Comparison of ENCODE assay signal across 9 mouse cellular contexts in genomic region chr5:139075125-139075524, GRCm38 (mm10).
A peak's percentile ranks its signal among the peaks of the same experiment; 100 is the strongest.
DNase-seq lines count a peak whose midpoint lies in the region; ATAC-seq and TF ChIP-seq lines count a peak whose summit lies in the region.
"Had no signal": no experiment of that assay in that cellular context is flagged by ENCODE, and none has a peak within 500 bp of the region (broad histone marks: within the 10 kb centered on the region; RNA-seq: fewer than 3 reads in every experiment).

No protein-coding gene starts in this region.

- intact Hi-C loops in left cerebral cortex, postnatal 36 days (cut with DNase I) = loop anchor here (5.0 kb wide), 2 partner anchors 52 to 228 kb away; no protein-coding TSS in a partner anchor

- no peak overlapping the region for H3K27ac ChIP-seq in heart, embryonic 10.5 days
- H3K27ac ChIP-seq in bone marrow, adult 2 months (ENCODE audit: control insufficient read depth, insufficient read depth, low read depth, low read length, poor library complexity) = no peak overlapping the region
- no peak overlapping the region for H3K27ac ChIP-seq in forebrain, embryonic 11.5 days (ENCODE audit: low read depth, low read length)
- H3K27ac ChIP-seq in midbrain, embryonic 15.5 days = no peak overlapping the region
- H3K27ac ChIP-seq: macrophage had no signal

- TF ChIP-seq CTCF in bone marrow, adult 2 months (IDR thresholded peaks at IDR 0.05; ENCODE audit: control insufficient read depth, insufficient read depth, low read length) = peak; percentile 80

- H3K4me3 ChIP-seq in heart, embryonic 10.5 days = no peak overlapping the region
- no peak overlapping the region for H3K4me3 ChIP-seq in bone marrow, adult 2 months (replicated peaks; ENCODE audit: control insufficient read depth, low read depth, low read length)
- no peak overlapping the region for H3K4me3 ChIP-seq in forebrain, embryonic 11.5 days (ENCODE audit: low read depth, low read length)
- H3K4me3 ChIP-seq in midbrain, embryonic 15.5 days = no peak overlapping the region

- H3K36me3 ChIP-seq in heart, embryonic 10.5 days = no peaks in the 10 kb centered on the region
- H3K36me3 ChIP-seq in forebrain, embryonic 11.5 days (ENCODE audit: control insufficient read depth, insufficient read depth, low read length) = no peaks in the 10 kb centered on the region
- no peaks in the 10 kb centered on the region for H3K36me3 ChIP-seq in midbrain, embryonic 15.5 days (replicated peaks)

- no peak overlapping the region for H3K4me2 ChIP-seq in forebrain, embryonic 11.5 days (ENCODE audit: low read depth, low read length, severe bottlenecking)
- H3K4me2 ChIP-seq in midbrain, embryonic 15.5 days = no peak overlapping the region

- H3K27me3 ChIP-seq in heart, embryonic 10.5 days (ENCODE audit: insufficient read depth, poor library complexity, severe bottlenecking) = no peaks in the 10 kb centered on the region
- H3K27me3 ChIP-seq in forebrain, embryonic 11.5 days (ENCODE audit: control insufficient read depth, insufficient read depth, low read length) = no peaks in the 10 kb centered on the region
- H3K27me3 ChIP-seq in midbrain, embryonic 15.5 days (replicated peaks) = no peaks in the 10 kb centered on the region

- no peaks in the 10 kb centered on the region for H3K9me3 ChIP-seq in heart, embryonic 10.5 days
- H3K9me3 ChIP-seq in forebrain, embryonic 11.5 days (ENCODE audit: control insufficient read depth, low read length) = no peaks in the 10 kb centered on the region
- no peaks in the 10 kb centered on the region for H3K9me3 ChIP-seq in midbrain, embryonic 15.5 days

- no peak overlapping the region for H3K9ac ChIP-seq in forebrain, embryonic 11.5 days (ENCODE audit: low read length)
- H3K9ac ChIP-seq in midbrain, embryonic 15.5 days = no peak overlapping the region

- H3K4me1 ChIP-seq in heart, embryonic 10.5 days = peaks cover 29% of the 10 kb centered on the region
- no peaks in the 10 kb centered on the region for H3K4me1 ChIP-seq in bone marrow, adult 2 months (ENCODE audit: control insufficient read depth, insufficient read depth, low read length)
- 0 out of 2 replicates have a peak, but pooled peaks cover 1% of the 10 kb centered on the region for H3K4me1 ChIP-seq in forebrain, embryonic 11.5 days (replicated peaks; ENCODE audit: control insufficient read depth, insufficient read depth, low read length)
- peaks cover 23% of the 10 kb centered on the region for H3K4me1 ChIP-seq in midbrain, embryonic 15.5 days

- peak; percentile 77 for DNase-seq in heart, adult 8-10 months (ENCODE audit: low spot score)
- no peak for DNase-seq in heart, embryonic 10.5 days (ENCODE audit: low spot score)
- DNase-seq in forebrain, embryonic 11.5 days (ENCODE audit: low spot score) = peak; percentile 61
- DNase-seq in hindlimb bud, embryonic 11.5 days (ENCODE audit: extremely low spot score, low read depth, low spot score) = peak; percentile 20
- peak; percentile 55 to 61 for DNase-seq in left cerebral cortex, postnatal 36 days (ENCODE audit: low spot score in 2 of 2)
- DNase-seq in spleen, postnatal 4 days (ENCODE audit: low spot score in 2 of 2) = peak; percentile 62 to 86

- ATAC-seq in forebrain, embryonic 11.5 days (replicated peaks; ENCODE audit: low FRiP score) = 0 out of 2 replicates have a peak, but pooled peaks have one; percentile 63
- 0 out of 2 replicates have a peak, but pooled peaks have one; percentile 25 for ATAC-seq in midbrain, embryonic 15.5 days (replicated peaks)

- no peak for TF ChIP-seq POLR2A in bone marrow, adult 2 months (IDR thresholded peaks at IDR 0.05; ENCODE audit: borderline replicate concordance, control insufficient read depth, low read depth, low read length)

- WGBS in heart, embryonic 10.5 days = 35% methylated on average over 3 of the region's 3 CpGs
- 20% methylated on average over 3 of the region's 3 CpGs for WGBS in bone marrow, adult 2 months
- WGBS in forebrain, embryonic 11.5 days = 40% methylated on average over 3 of the region's 3 CpGs
- WGBS in midbrain, embryonic 15.5 days = 46% methylated on average over 3 of the region's 3 CpGs
